Mouse (Mus musculus) lung, embryonic 15.5 days (tissue): Measurements from ENCODE around the gene Elobl. TPM values are rescaled to one million over a fixed set of nuclear protein-coding genes. Genes with fewer than 3 reads are reported as not detected.
A peak's percentile ranks its signal among the peaks of the same experiment; 100 is the strongest.
"Not testable (repeated sequence)": the region's sequence is repeated elsewhere in the genome, so short reads cannot be mapped to it uniquely, and the experiment has no call there.

Source experiments
- ATAC-seq: fragments of 200-750 bp; cut with Nextera tagmentation; 2 replicates; pipeline ENCODE4 v1.8.0; 2017; ENCODE audit warnings: moderate number of reproducible peaks, borderline replicate concordance; ENCODE audit not compliant: low FRiP score, low TSS enrichment; ENCODE audit errors: extremely low read depth
- H3K27ac ChIP-seq: fragments of 300-500 bp; sonication (generic); 2 replicates; pipeline ENCODE4 v1.5.1; 2015; ENCODE audit warnings: moderate library complexity, mild to moderate bottlenecking, inconsistent platforms
- H3K27me3 ChIP-seq: fragments of 300-500 bp; sonication (generic); 2 replicates; pipeline ENCODE4 v1.6.1; 2015; ENCODE audit warnings: inconsistent platforms
- H3K36me3 ChIP-seq: fragments of 300-500 bp; sonication (generic); 2 replicates; pipeline ENCODE4 v1.6.1; 2015; ENCODE audit warnings: inconsistent platforms
- H3K4me1 ChIP-seq: fragments of 300-500 bp; sonication (generic); 2 replicates; pipeline ENCODE4 v1.6.1; 2015; ENCODE audit warnings: inconsistent platforms
- H3K4me2 ChIP-seq: fragments of 300-500 bp; sonication (generic); 2 replicates; pipeline ENCODE4 v1.6.1; 2015; ENCODE audit warnings: inconsistent platforms, mild to moderate bottlenecking, moderate library complexity
- H3K4me3 ChIP-seq: fragments of 300-500 bp; sonication (generic); 2 replicates; pipeline ENCODE4 v1.5.1; 2015; ENCODE audit warnings: mild to moderate bottlenecking, inconsistent platforms
- H3K9ac ChIP-seq: fragments of 300-500 bp; sonication (generic); 2 replicates; pipeline ENCODE4 v1.6.1; 2015; ENCODE audit warnings: inconsistent platforms
- H3K9me3 ChIP-seq: fragments of 300-500 bp; sonication (generic); 2 replicates; pipeline ENCODE4 v1.6.1; 2016; ENCODE audit warnings: inconsistent platforms
- WGBS: fragments of 180-500 bp; shearing (Covaris S2); methylation state at CpG from one replicate; pipeline ENCODE4 v1.1.7; 2015; 5-methylcytosine and 5-hydroxymethylcytosine counted together
- polyA plus RNA-seq: library from polyadenylated mRNA; unstranded; fragments of >200 nt; fragmentation: Nextera tagmentation; extraction: Ambion mirVana; gene quantifications from 2 replicates; pipeline ENCODE4 v1.2.1, GENCODE M21; 2015

Elobl gene
- polyA plus RNA-seq, 1 experiment from 2014 or later, result not detected

DNA sequence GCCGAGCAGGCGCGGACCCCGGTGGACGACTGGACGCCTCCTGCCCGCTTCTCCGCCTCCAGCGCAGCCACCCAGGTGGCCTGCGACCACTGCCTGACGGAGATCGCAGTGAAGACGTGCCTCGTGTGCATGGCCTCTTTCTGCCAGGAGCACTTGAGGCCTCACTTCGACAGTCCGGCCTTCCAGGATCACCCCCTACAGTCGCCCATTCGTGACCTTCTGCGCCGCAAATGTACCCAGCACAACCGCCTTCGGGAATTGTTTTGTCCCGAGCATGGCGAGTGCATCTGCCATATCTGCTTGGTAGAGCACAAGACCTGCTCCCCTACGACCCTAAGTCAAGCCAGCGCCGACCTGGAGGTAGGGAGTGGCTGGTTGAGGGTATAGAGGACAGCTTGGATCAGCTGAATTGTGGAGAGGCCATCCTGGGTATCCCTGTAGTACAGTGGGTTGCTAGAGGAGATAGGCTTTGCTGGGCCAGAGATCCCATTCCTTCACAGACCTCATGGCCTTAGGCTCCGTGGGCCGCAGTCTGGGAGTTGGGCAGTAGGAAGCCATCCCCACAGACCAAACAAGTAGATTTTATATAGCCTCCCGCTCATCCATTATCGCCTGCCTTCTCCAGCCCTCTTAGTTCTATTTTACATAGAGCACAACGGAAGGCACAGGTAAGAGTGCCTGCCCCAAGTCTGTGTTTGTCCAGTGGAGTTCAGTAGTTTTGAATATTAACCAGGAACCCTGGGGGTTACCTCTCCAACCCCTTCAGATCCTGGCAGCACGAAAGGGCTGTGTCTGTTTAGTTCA lies 33.2 kb upstream of the Elobl start:
- ATAC-seq, result 0 out of 2 replicates have a peak, but pooled peaks have one; percentile 31
- peak overlapping the region; percentile 68 for H3K4me3 ChIP-seq

DNA sequence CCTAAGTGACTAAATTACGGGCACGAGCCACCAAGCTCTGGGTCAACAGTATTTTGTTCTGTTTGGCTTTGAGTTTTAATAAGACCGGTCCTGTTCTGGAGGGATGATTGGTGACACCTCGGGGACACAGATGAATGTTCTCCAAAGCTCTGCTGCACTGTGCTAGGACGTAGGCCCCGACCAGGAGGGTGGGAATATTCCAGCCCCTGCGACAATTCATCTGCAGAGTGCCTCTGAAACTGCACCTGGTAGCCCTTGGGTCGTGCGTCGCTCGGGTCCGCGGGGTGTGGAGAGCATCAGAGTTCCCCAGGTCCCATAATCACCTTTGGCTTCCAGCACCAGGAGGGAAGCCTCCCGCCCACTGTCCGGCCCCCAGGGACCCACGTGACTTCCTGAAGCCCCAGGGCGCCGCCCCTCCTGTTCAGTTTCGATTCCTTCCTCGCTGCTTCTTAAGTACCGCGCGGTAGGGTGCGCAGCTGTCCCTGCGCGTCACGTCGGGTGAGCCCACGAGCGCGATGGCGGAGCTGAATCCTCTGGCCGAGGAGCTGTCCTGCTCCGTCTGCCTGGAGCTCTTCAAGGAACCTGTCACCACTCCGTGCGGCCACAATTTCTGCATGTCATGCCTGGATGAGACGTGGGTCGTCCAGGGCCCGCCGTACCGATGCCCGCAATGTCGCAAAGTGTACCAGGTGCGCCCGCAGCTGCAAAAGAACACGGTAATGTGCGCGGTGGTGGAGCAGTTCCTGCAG lies 32.4 kb upstream of the Elobl start, which contains the start of gene Trim25:
TSS of gene Trim25 (plus strand) at position 403 of the 749 bp plus-strand sequence.
- Histone ChIP-seq H3K4me1 (peaks cover 27% of the 10 kb centered on the region), H3K9me3 (no peaks in the 10 kb centered on the region), H3K36me3 (no peaks in the 10 kb centered on the region), H3K27ac (peak within 1 kb of the TSS; percentile 61), H3K27me3 (no peaks in the 10 kb centered on the region), H3K9ac (peak within 1 kb of the TSS; percentile 59), H3K4me3 (peak within 1 kb of the TSS; percentile 68), H3K4me2 (peak within 1 kb of the TSS; percentile 73)
- 3% methylated on average over 48 of the region's 48 CpGs for WGBS
- ATAC-seq, result peak; percentile 92

More for the DNA sequence above, 33.2 kb upstream of the Elobl start:
- H3K27me3 ChIP-seq, result no peaks in the 10 kb centered on the region
- H3K4me1 ChIP-seq, result peaks cover 27% of the 10 kb centered on the region
- no peaks in the 10 kb centered on the region for H3K9me3 ChIP-seq
- no peaks in the 10 kb centered on the region for H3K36me3 ChIP-seq
- H3K9ac ChIP-seq, result peak overlapping the region; percentile 59
- peak overlapping the region; percentile 61 for H3K27ac ChIP-seq
- 21% methylated on average over 33 of the region's 33 CpGs for WGBS
- peak overlapping the region; percentile 73 for H3K4me2 ChIP-seq

DNA sequence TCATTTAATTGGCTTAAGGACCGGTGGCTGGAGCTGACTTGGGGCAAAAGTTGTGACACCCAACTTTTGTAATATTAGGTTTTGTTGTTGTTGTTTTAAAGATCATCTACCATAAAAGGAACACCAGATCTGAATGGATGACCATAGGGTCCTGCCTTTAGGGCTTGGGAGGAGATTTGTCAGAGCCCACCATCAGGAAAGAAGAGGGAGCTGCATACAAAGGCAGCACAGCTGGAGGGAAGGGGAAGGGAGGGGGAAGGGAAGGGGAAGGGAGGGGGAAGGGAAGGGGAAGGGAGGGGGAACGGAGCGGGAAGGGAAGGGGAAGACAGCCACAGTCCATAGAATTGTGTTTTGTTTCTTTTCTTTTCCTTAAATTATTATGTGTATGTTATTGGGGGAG lies 31.7 kb upstream of the Elobl start:
- no peak overlapping the region for H3K9ac ChIP-seq
- ATAC-seq, result no peak
- H3K4me1 ChIP-seq, result peaks cover 23% of the 10 kb centered on the region
- no peaks in the 10 kb centered on the region for H3K36me3 ChIP-seq
- peak overlapping the region; percentile 61; the same call in 1 of the 2 replicates for H3K27ac ChIP-seq
- no peaks in the 10 kb centered on the region for H3K27me3 ChIP-seq
- H3K4me2 ChIP-seq, result peak overlapping the region; percentile 73; the same call in 1 of the 2 replicates
- 0 out of 2 replicates have a peak overlapping the region, but pooled peaks have one; percentile 68 for H3K4me3 ChIP-seq
- no peaks in the 10 kb centered on the region for H3K9me3 ChIP-seq
- WGBS, result 36% methylated on average over 3 of the region's 3 CpGs

DNA sequence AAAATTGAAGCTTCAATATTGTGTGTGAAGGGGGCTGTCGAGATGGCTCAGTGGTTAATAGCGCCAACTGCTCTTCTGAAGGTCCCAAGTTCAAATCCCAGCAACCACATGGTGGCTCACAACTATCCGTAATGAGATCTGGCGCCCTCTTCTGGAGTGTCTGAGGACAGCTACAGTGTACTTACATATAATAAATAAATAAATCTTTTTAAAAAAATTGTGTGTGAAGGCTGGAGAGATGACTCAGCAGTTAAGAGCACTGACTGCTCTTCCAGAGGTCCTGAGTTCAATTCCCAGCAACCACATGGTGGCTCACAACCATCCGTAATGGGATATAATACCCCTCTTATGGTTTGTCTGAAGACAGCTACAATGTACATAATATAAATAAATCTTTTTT lies 30.6 kb upstream of the Elobl start:
- H3K9ac ChIP-seq, H3K9me3 ChIP-seq, H3K36me3 ChIP-seq, H3K4me3 ChIP-seq, H3K4me2 ChIP-seq, ATAC-seq, H3K27me3 ChIP-seq: not testable (repeated sequence)
- Histone ChIP-seq H3K4me1 (peaks cover 14% of the 10 kb centered on the region), H3K27ac (peak overlapping the region; percentile 54; the same call in 1 of the 2 replicates)
- 85% methylated on average over 5 of the region's 5 CpGs for WGBS

DNA sequence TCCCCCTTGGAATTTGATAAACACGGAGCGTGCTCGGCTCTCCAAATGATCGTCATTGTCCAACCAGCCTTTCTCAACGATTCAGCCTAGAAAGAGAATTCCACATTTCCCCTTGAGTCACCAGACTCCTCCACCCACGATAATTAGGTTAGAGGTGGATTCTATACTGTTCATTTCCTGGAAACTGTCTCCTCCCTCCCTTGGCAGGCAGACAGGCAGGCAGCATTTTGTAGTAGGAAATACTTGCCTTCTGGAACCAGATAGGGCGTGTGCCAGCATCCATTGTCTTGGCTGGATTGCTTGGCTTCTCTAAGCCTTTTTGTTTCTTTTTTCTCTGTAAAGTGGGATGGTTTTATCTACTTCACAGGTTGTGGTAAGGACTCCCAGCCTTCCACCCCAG lies 29.7 kb upstream of the Elobl start:
- peaks cover 9% of the 10 kb centered on the region; the same call in 1 of the 2 replicates for H3K4me1 ChIP-seq
- H3K9ac ChIP-seq, result no peak overlapping the region
- H3K36me3 ChIP-seq, result no peaks in the 10 kb centered on the region
- H3K27ac ChIP-seq, result peak overlapping the region; percentile 58; the same call in 1 of the 2 replicates
- no peak overlapping the region for H3K4me2 ChIP-seq
- H3K27me3 ChIP-seq, result no peaks in the 10 kb centered on the region
- H3K9me3 ChIP-seq, result no peaks in the 10 kb centered on the region
- H3K4me3 ChIP-seq, result no peak overlapping the region
- no peak for ATAC-seq
- WGBS, result 38% methylated on average over 7 of the region's 7 CpGs

- no peaks in the 10 kb centered on the region for H3K27me3 ChIP-seq
- H3K4me3 ChIP-seq, result no peak overlapping the region
- H3K9ac ChIP-seq, result no peak overlapping the region
- no peaks in the 10 kb centered on the region; the same call in 1 of the 2 replicates for H3K36me3 ChIP-seq
- H3K4me1 ChIP-seq, result peaks cover 6% of the 10 kb centered on the region; the same call in 1 of the 2 replicates
- H3K27ac ChIP-seq, result no peak overlapping the region
- WGBS, result 79% methylated on average over 2 of the region's 2 CpGs
- H3K4me2 ChIP-seq, result no peak overlapping the region
- H3K9me3 ChIP-seq, result no peaks in the 10 kb centered on the region
- ATAC-seq, result no peak
Measured at GRCm38 (mm10) chr11:88995616-88996015, 28.9 kb upstream of the Elobl start.

DNA sequence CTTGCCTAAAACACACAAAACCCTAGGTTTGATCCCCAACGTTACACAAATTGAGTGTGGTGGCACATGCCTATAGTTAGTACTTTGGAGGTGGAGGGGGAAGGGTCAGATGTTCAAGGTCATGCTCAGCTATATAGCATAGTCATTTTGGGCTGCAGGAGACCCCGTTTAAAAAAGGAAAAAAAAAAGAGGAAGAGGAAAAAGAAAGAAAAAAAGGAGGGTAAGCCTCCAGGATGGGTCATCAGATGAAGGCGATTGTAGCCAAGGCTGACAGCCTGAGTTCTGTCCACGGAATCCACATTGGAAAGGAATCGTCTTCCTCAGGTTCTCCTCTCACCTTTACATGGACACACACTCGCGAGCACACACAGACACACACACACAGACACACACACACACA lies 27.8 kb upstream of the Elobl start:
- no peak overlapping the region for H3K9ac ChIP-seq
- WGBS, result 82% methylated on average over 7 of the region's 7 CpGs
- ATAC-seq, result no peak

DNA sequence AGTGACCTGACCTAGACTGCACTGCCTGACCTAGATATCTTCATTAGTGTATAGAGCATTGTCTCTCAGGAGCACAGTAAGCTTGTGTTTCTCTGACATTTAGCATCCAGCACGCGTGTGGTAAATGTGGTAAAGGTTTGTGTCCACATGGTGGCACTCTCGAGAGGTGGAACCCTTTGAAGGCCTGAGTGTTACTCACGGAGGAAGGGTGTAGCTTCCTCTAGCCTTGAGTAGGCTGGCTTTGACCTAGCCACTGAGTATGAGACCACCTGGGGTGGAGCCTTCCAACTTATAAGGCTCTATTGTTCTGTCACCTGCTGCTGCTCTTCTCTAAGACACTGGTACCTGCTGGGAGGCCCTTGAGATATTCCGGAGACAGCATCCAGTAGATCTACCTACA lies 26.9 kb upstream of the Elobl start:
- 0 out of 2 replicates have a peak, but pooled peaks cover 3% of the 10 kb centered on the region for H3K4me1 ChIP-seq
- H3K27me3 ChIP-seq, result no peaks in the 10 kb centered on the region
- no peak overlapping the region for H3K4me3 ChIP-seq
- peak; percentile 56; the same call in 1 of the 2 replicates for ATAC-seq
- WGBS, result 17% methylated on average over 5 of the region's 5 CpGs
- no peaks in the 10 kb centered on the region; the same call in 1 of the 2 replicates for H3K36me3 ChIP-seq
- H3K4me2 ChIP-seq, result no peak overlapping the region
- no peak overlapping the region for H3K27ac ChIP-seq
- no peaks in the 10 kb centered on the region for H3K9me3 ChIP-seq
- no peak overlapping the region for H3K9ac ChIP-seq

More for the DNA sequence above, 27.8 kb upstream of the Elobl start:
- Histone ChIP-seq H3K4me3 (no peak overlapping the region), H3K4me1 (peaks cover 6% of the 10 kb centered on the region; the same call in 1 of the 2 replicates), H3K4me2 (no peak overlapping the region), H3K27ac (no peak overlapping the region), H3K9me3 (no peaks in the 10 kb centered on the region), H3K36me3 (no peaks in the 10 kb centered on the region; the same call in 1 of the 2 replicates), H3K27me3 (no peaks in the 10 kb centered on the region)

GRCm38 (mm10) chr11:88993186-88993585 lies 26.5 kb upstream of the Elobl start:
- H3K4me1 ChIP-seq, result 0 out of 2 replicates have a peak, but pooled peaks cover 3% of the 10 kb centered on the region
- no peaks in the 10 kb centered on the region for H3K9me3 ChIP-seq
- WGBS, result 50% methylated on average over 7 of the region's 7 CpGs
- H3K27me3 ChIP-seq, result no peaks in the 10 kb centered on the region
- H3K27ac ChIP-seq, result no peak overlapping the region
- H3K4me2 ChIP-seq, result no peak overlapping the region
- no peak overlapping the region for H3K9ac ChIP-seq
- ATAC-seq, result no peak
- H3K4me3 ChIP-seq, result no peak overlapping the region
- H3K36me3 ChIP-seq, result peaks cover 3% of the 10 kb centered on the region; the same call in 1 of the 2 replicates

GRCm38 (mm10) chr11:88989530-88989929 lies 22.8 kb upstream of the Elobl start:
- no peak for ATAC-seq
- Histone ChIP-seq H3K36me3 (peaks cover 23% of the 10 kb centered on the region), H3K27me3 (no peaks in the 10 kb centered on the region), H3K27ac (no peak overlapping the region), H3K9me3 (no peaks in the 10 kb centered on the region), H3K4me2 (no peak overlapping the region), H3K9ac (no peak overlapping the region), H3K4me3 (no peak overlapping the region), H3K4me1 (0 out of 2 replicates have a peak, but pooled peaks cover 3% of the 10 kb centered on the region)
- WGBS, result 65% methylated on average over 5 of the region's 5 CpGs

GRCm38 (mm10) chr11:88988956-88989355 lies 22.2 kb upstream of the Elobl start:
- H3K9ac ChIP-seq, result no peak overlapping the region
- WGBS, result 74% methylated on average over 5 of the region's 5 CpGs
- peaks cover 27% of the 10 kb centered on the region for H3K36me3 ChIP-seq
- H3K9me3 ChIP-seq, result no peaks in the 10 kb centered on the region
- H3K4me3 ChIP-seq, result no peak overlapping the region
- H3K27ac ChIP-seq, result no peak overlapping the region
- no peaks in the 10 kb centered on the region for H3K27me3 ChIP-seq
- no peak for ATAC-seq
- H3K4me2 ChIP-seq, result no peak overlapping the region
- H3K4me1 ChIP-seq, result 0 out of 2 replicates have a peak, but pooled peaks cover 3% of the 10 kb centered on the region
